Mouse (Mus musculus): Measurements from ENCODE around the gene Cab39.

GRCm38 (mm10) chr1:85856266-85856665 is 63.0 kb downstream of the Cab39 start:
- no peak for TF ChIP-seq TAL1 (conservative IDR thresholded peaks at IDR 0.05; ENCODE audit: low read depth, low read length)
- TF ChIP-seq CTCF (IDR thresholded peaks at IDR 0.05; ENCODE audit: low read depth, low read length): no peak
- TF ChIP-seq GATA1 (IDR thresholded peaks at IDR 0.05; ENCODE audit: borderline replicate concordance, low read length): no peak

Measured in G1E (cell line).